Mouse (Mus musculus): ENCODE measurements around the gene Cars. TPM values are rescaled to one million over a fixed set of nuclear protein-coding genes. Genes with fewer than 3 reads are reported as not detected.
"Not testable (repeated sequence)": the region's sequence is repeated elsewhere in the genome, so short reads cannot be mapped to it uniquely, and the experiment has no call there.

The Cars gene
- total RNA-seq, 2 experiments from 2014 or later: 32.7 to 32.9 TPM

- no peak for DNase-seq
Observed at GRCm38 (mm10) chr7:143587586-143587985, 12.3 kb downstream of the Cars start.

GRCm38 (mm10) chr7:143583956-143584355, 15.9 kb downstream of the Cars start:
- DNase-seq: peak; percentile 54

GRCm38 (mm10) chr7:143583025-143583424, 16.9 kb downstream of the Cars start:
- DNase-seq: no peak

- no peak for DNase-seq
Observed at GRCm38 (mm10) chr7:143575751-143576150, 24.1 kb downstream of the Cars start.

- no peak for DNase-seq
Observed at GRCm38 (mm10) chr7:143565648-143566039, 34.2 kb downstream of the Cars start.

GRCm38 (mm10) chr7:143565015-143565647, 34.8 kb downstream of the Cars start:
- no peak for DNase-seq

GRCm38 (mm10) chr7:143563787-143564186, 36.1 kb downstream of the Cars start:
- DNase-seq: no peak

- no peak for DNase-seq
Observed at GRCm38 (mm10) chr7:143557616-143558015, 42.3 kb downstream of the Cars start.

- peak; percentile 62 for DNase-seq
Observed at GRCm38 (mm10) chr7:143556964-143557610, 42.8 kb downstream of the Cars start.

- no peak for DNase-seq
Observed at GRCm38 (mm10) chr7:143549588-143550220, 50.2 kb downstream of the Cars start.

GRCm38 (mm10) chr7:143548976-143549457, 50.9 kb downstream of the Cars start, which contains the start of gene Nap1l4:
Gene Nap1l4, minus strand, starts transcription at chr7:143549106.
- DNase-seq: peak; percentile 99

- DNase-seq: no peak
Observed at GRCm38 (mm10) chr7:143548231-143548961, 51.5 kb downstream of the Cars start.

DNA sequence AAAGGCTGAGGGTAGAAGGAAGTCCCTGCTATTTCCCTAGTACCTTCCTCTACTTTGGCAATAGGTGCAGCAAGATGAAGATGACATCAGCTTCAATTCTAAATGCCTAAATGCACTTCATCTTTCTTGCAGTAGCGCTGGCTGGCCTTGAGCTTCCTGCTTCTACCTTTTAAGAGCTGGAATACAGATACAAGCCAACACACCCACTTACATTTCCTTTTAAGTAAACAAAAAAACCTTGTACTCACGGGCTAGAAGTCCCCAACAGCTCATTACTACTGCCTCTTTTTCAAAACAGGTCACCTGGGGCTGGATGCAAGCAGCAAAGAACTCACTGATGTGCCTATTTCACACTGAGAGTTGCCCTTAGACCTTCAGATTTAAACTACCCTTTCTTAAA, 53.3 kb downstream of the Cars start:
- no peak for DNase-seq

DNA sequence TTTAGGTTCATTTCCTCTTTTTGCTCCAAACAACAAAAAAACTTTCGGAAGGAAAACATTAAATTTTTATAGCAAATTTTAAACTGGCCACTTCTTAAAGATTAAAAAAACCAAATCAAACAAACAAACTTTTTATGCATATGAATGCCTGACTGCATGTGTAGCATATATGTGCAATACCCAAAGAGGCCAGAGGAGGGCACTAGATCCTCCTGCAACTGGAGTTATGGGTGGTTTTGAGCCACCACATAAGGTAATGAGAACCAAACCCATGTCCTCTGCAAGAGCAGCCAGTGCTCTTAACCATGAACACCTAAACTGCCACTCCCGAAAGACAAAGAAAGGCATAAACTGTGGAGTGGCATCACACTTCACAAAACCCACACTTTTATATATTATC, 55.5 kb downstream of the Cars start:
- DNase-seq: no peak

DNA sequence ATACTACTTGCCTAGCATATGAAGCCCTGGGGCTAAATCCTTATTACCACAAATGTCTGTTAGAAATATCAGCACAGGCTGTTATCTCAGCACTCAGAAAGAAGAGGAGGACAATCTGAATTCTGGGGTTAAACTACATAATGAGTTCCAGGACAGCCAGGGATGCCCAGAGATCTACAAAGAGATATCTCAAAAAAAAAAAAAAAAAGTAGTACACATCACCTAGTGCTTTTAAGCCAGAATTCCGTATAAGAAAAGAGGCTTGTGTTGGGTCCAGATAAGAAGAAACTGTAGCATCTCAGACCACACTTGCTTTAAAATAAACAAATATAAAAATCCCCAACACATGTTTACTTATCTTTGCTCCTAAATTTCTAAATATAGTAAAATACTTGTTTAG, 61.2 kb downstream of the Cars start:
- no peak for DNase-seq

DNA sequence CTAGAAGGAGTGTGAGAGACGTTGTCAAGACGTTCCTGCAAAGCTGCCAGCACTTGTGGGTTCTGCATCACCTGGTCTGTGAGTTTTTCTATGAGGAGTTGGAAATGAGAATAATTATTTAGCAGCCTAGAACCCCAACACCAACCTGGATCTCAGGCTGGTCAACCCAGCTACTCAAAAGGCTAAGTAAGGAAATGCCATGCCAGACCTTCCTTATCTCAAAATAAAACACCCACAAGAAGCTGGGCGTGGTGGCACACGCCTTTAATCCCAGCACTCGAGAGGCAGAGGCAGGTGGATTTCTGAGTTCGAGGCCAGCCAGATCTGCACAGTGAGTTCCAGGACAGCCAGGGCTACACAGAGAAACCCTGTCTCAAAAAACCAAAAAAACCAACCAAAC, 61.7 kb downstream of the Cars start:
- DNase-seq: not testable (repeated sequence)

DNA sequence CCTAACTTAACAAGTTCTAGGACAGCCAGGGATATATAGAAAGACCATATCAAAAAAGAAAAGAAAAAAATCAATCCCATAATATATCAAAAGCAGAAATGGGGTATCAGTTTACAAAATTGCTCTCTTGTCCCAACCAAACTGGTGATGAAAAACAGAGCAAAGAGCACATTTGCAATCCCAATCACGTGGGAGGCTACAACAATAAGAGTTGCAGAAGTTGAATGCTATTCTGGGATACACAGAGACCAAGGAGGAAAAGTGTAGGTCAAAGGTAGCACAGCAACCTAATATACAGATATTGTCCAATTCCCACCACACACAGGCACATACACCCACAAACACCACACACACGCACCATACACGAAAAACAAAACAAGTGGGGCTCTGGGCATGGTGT, 63.6 kb downstream of the Cars start:
- no peak for DNase-seq

DNA sequence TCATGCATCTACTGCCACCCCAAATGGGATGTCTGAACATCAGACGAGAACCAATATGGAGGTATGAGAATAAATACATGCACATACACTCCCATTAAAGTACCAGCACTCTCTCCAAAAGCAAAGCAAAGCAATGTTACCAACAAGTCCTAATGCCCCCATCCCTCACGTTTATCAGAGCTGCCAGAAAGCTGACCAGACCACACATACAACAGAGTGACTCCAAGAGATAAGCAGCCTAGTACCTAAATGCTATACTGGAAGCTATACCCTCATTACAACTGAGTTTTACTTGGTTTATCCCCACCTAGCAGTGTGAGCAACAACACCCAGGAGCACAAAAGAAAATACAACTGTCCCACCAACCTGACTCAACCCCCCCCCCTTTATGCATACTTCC, 66.6 kb downstream of the Cars start:
- DNase-seq: no peak

DNA sequence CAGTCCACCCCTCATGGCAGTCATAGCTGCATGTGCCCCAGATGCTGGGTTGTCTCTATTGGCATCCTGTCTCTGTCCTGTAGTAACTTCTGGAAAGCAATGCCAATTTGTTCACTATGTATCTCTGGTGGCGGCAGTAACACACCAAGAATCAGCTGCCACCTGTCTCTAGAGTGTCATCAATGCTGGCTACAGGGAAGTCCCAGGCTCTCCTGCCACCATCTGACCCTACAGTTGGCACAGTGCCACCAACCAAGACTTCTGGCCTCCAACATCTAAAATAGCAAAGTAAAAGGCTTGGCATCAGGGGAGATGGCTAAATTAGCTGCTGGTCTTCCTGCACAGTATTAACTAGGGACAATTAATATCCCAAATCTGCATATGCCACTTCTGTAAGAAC, 67.5 kb downstream of the Cars start:
- DNase-seq: peak; percentile 33

DNA sequence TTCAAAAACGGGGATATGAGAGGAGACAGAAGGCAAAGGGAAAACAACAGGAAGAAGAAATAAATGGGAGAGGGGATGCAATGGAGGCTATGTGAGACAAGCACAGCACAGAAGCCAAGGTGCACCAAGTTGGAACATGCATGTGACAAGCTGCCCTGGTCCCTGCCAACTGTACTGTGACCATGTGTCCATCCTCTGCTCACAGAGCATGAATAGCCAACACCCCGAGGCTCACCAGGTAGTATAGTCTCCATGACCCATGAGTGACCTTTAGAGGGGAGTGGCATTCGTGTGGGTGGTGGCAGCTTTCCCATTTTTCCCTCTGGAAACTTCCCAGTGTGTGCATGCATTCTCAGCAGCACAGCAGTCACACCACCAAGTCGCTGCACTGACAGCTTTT, 80.6 kb downstream of the Cars start:
- no peak for DNase-seq

GRCm38 (mm10) chr7:143514416-143514768, 85.5 kb downstream of the Cars start:
- no peak for DNase-seq

GRCm38 (mm10) chr7:143513763-143514415, 86.0 kb downstream of the Cars start:
- DNase-seq: no peak

Measured in gastrocnemius, postnatal 25 days (tissue).